Comparison of ENCODE assay signal across 8 mouse cellular contexts in the genomic region with DNA sequence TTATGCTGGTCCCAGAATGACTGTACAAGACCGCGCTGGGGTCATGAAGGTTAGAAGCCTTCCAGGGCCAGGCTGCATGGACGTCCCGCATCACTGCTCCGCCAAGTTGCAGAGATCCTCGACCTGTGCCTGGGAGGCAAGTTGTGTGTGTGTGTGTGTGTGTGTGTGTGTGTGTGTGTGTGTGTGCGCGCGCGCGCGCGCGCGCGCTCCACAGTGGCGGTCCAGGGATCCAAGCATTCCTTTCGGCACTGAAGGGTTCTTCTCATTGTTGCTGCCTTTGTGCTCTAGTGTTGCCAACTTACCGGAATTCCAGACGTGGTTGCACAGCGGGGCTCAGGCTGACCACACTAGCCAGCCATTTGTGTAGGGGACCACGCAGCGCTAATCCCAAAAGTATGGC. TPM values are rescaled to one million over a fixed set of nuclear protein-coding genes. Genes with fewer than 3 reads are reported as not detected.
DNase-seq lines count a peak whose midpoint lies in the region; ATAC-seq and TF ChIP-seq lines count a peak whose summit lies in the region.

No protein-coding gene starts in this region.

- peaks cover 68% of the 10 kb centered on the region for H3K27me3 ChIP-seq in liver, embryonic 11.5 days (replicated peaks; ENCODE audit: control insufficient read depth, insufficient read depth, low read length)
- H3K27me3 ChIP-seq in hindbrain, embryonic 11.5 days (ENCODE audit: control insufficient read depth, insufficient read depth, low read length), result peaks cover 20% of the 10 kb centered on the region
- H3K27me3 ChIP-seq in limb, embryonic 13.5 days, result peaks cover 75% of the 10 kb centered on the region

- no peak overlapping the region for H3K27ac ChIP-seq in liver, embryonic 11.5 days (ENCODE audit: low read depth, low read length)
- no peak overlapping the region for H3K27ac ChIP-seq in hindbrain, embryonic 11.5 days (ENCODE audit: low read depth, low read length)
- H3K27ac ChIP-seq in limb, embryonic 13.5 days, result no peak overlapping the region
- no peak overlapping the region for H3K27ac ChIP-seq in olfactory bulb, adult 2 months (ENCODE audit: insufficient read depth, low read depth, low read length)

- peak overlapping the region; percentile 14; the same call in 1 of the 2 replicates for H3K4me3 ChIP-seq in liver, embryonic 11.5 days (ENCODE audit: low read depth, low read length)
- peak overlapping the region; percentile 22 for H3K4me3 ChIP-seq in hindbrain, embryonic 11.5 days (ENCODE audit: low read depth, low read length)
- H3K4me3 ChIP-seq in limb, embryonic 13.5 days, result peak overlapping the region; percentile 31
- H3K4me3 ChIP-seq in olfactory bulb, adult 2 months (ENCODE audit: insufficient read depth, low read depth, low read length), result peak overlapping the region; percentile 40

- no peak for TF ChIP-seq POLR2A in olfactory bulb, adult 2 months (IDR thresholded peaks at IDR 0.05; ENCODE audit: insufficient read depth, low read depth, low read length)

- no peak for TF ChIP-seq CTCF in olfactory bulb, adult 2 months (IDR thresholded peaks at IDR 0.05; ENCODE audit: insufficient read depth, low read depth, low read length)

- no peaks in the 10 kb centered on the region for H3K9me3 ChIP-seq in liver, embryonic 11.5 days (ENCODE audit: control insufficient read depth, low read length)
- no peaks in the 10 kb centered on the region for H3K9me3 ChIP-seq in hindbrain, embryonic 11.5 days (ENCODE audit: control insufficient read depth, low read length)
- H3K9me3 ChIP-seq in limb, embryonic 13.5 days, result no peaks in the 10 kb centered on the region

- ATAC-seq in liver, embryonic 11.5 days (replicated peaks; ENCODE audit: low FRiP score), result no peak
- ATAC-seq in hindbrain, embryonic 11.5 days (ENCODE audit: low FRiP score), result no peak
- no peak for ATAC-seq in limb, embryonic 13.5 days (ENCODE audit: low FRiP score, low read depth)
- no peak for ATAC-seq in megakaryocyte progenitor cell, adult 5-6 weeks (replicated peaks; ENCODE audit: poor library complexity)

- intact Hi-C loops in left cerebral cortex, postnatal 36 days (cut with DNase I), result no loop called here

- 2% methylated on average over 19 of the region's 23 CpGs for WGBS in liver, embryonic 11.5 days
- 2% methylated on average over 23 of the region's 23 CpGs for WGBS in hindbrain, embryonic 11.5 days
- WGBS in limb, embryonic 13.5 days, result under 1% methylated on average over 15 of the region's 23 CpGs
- WGBS in olfactory bulb, adult 2 months, result 5% methylated on average over 23 of the region's 23 CpGs

- H3K36me3 ChIP-seq in liver, embryonic 11.5 days (ENCODE audit: control insufficient read depth, insufficient read depth, low read length), result no peaks in the 10 kb centered on the region
- H3K36me3 ChIP-seq in hindbrain, embryonic 11.5 days (ENCODE audit: control insufficient read depth, insufficient read depth, low read length), result no peaks in the 10 kb centered on the region
- H3K36me3 ChIP-seq in limb, embryonic 13.5 days, result no peaks in the 10 kb centered on the region

- peak overlapping the region; percentile 49 for H3K4me2 ChIP-seq in liver, embryonic 11.5 days
- H3K4me2 ChIP-seq in hindbrain, embryonic 11.5 days (replicated peaks; ENCODE audit: low read depth, low read length), result peak overlapping the region; percentile 46
- H3K4me2 ChIP-seq in limb, embryonic 13.5 days (replicated peaks), result peak overlapping the region; percentile 58

- H3K9ac ChIP-seq in liver, embryonic 11.5 days (ENCODE audit: low read depth, low read length), result no peak overlapping the region
- no peak overlapping the region for H3K9ac ChIP-seq in hindbrain, embryonic 11.5 days (ENCODE audit: low read depth, low read length)
- no peak overlapping the region for H3K9ac ChIP-seq in limb, embryonic 13.5 days

- DNase-seq in liver, embryonic 11.5 days (ENCODE audit: low spot score), result no peak
- DNase-seq in liver, result no peak
- peak; percentile 45 for DNase-seq in hindbrain, embryonic 11.5 days (ENCODE audit: low spot score)
- DNase-seq in left cerebral cortex, postnatal 36 days (ENCODE audit: low spot score in 2 of 2), result no peak
- DNase-seq in cerebellum, adult 11 months, result no peak

- H3K4me1 ChIP-seq in liver, embryonic 11.5 days (replicated peaks; ENCODE audit: control insufficient read depth, insufficient read depth, low read length), result peaks cover 4% of the 10 kb centered on the region
- peaks cover 7% of the 10 kb centered on the region for H3K4me1 ChIP-seq in hindbrain, embryonic 11.5 days (replicated peaks; ENCODE audit: control insufficient read depth, insufficient read depth, low read length)
- H3K4me1 ChIP-seq in limb, embryonic 13.5 days, result peaks cover 31% of the 10 kb centered on the region
- H3K4me1 ChIP-seq in olfactory bulb, adult 2 months (ENCODE audit: control insufficient read depth, insufficient read depth, low read length), result peaks cover 29% of the 10 kb centered on the region

RNA-seq across cellular contexts. Expression of a gene that starts 2.0 kb away (rescaled TPM):
- polyA plus RNA-seq in liver, embryonic 11.5 days (2014; fragmentation: Nextera tagmentation; extraction: Ambion mirVana), result 0.22 and 0.29 TPM in 2 replicates
- polyA plus RNA-seq in hindbrain, embryonic 11.5 days (2014; fragmentation: Nextera tagmentation; extraction: Ambion mirVana), result 2.7 and 2.9 TPM in 2 replicates
- 0.04 TPM in 1 of 2 replicates, not detected in the other for polyA plus RNA-seq in limb, embryonic 13.5 days (2015; fragmentation: Nextera tagmentation; extraction: Ambion mirVana)
- polyA plus RNA-seq in olfactory bulb, adult 2 months (2012; ENCODE audit: insufficient read depth, insufficient read length, low replicate concordance, missing spikeins), result not detected in 2 replicates
- under 1 TPM in 1 of 2 experiments, not detected in 1; 0.09 TPM for total RNA-seq in left cerebral cortex, postnatal 36 days (2021)
- total RNA-seq in megakaryocyte progenitor cell, adult 5-6 weeks (2015), result not detected in 2 replicates
- under 0.01 TPM in 1 of 2 replicates, not detected in the other for total RNA-seq in megakaryocyte progenitor cell, adult 5-6 weeks (2017)

RNA-seq across cellular contexts. Expression of a gene that starts 59.1 kb away (rescaled TPM):
- polyA plus RNA-seq in liver, embryonic 11.5 days (2014; fragmentation: Nextera tagmentation; extraction: Ambion mirVana), result 8.4 and 10.9 TPM in 2 replicates
- polyA plus RNA-seq in hindbrain, embryonic 11.5 days (2014; fragmentation: Nextera tagmentation; extraction: Ambion mirVana), result 20.2 and 21.9 TPM in 2 replicates
- 20.5 and 21.6 TPM in 2 replicates for polyA plus RNA-seq in limb, embryonic 13.5 days (2015; fragmentation: Nextera tagmentation; extraction: Ambion mirVana)
- not detected in 2 replicates for polyA plus RNA-seq in olfactory bulb, adult 2 months (2012; ENCODE audit: insufficient read depth, insufficient read length, low replicate concordance, missing spikeins)
- 10 to 100 TPM; 21.1 to 29.8 TPM for total RNA-seq in left cerebral cortex, postnatal 36 days (2021)
- 6.8 and 8.9 TPM in 2 replicates for total RNA-seq in megakaryocyte progenitor cell, adult 5-6 weeks (2015)
- 4.6 and 5.2 TPM in 2 replicates for total RNA-seq in megakaryocyte progenitor cell, adult 5-6 weeks (2017)
